Mouse (Mus musculus): ENCODE measurements around the gene Hexim2. TPM values are rescaled to one million over a fixed set of nuclear protein-coding genes. Genes with fewer than 3 reads are reported as not detected.

The Hexim2 gene
- total RNA-seq, 1 experiment from 2014 or later, result 1.5 TPM

DNA sequence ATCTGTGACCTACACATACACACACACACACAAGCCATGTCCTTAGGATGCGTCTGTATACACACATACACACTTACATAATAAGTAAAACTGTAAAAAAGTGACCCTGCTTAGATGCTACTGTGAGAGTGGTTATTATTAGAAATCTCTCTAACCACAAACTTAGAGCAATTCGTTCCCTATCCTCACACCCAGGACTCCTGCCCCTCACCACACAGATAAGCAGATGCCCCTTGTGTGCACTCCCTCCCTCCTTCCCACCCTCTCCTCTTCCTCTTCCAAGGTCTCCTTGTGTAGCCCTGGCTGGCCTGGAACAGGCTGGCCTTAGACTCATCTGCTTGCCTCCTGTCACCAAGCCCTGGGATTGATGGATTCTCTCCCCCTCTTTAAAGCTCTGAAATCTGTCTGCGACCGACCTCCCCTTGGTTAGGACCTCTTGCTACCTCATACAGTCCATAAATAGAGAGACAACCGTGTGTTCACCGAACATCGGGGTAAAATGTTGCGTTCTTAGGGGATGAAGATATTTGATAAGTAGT, 3.9 kb downstream of the Hexim2 start:
- ATAC-seq (ENCODE audit: extremely low read depth, insufficient number of reproducible peaks, low FRiP score, poor library complexity, severe bottlenecking), result no peak

DNA sequence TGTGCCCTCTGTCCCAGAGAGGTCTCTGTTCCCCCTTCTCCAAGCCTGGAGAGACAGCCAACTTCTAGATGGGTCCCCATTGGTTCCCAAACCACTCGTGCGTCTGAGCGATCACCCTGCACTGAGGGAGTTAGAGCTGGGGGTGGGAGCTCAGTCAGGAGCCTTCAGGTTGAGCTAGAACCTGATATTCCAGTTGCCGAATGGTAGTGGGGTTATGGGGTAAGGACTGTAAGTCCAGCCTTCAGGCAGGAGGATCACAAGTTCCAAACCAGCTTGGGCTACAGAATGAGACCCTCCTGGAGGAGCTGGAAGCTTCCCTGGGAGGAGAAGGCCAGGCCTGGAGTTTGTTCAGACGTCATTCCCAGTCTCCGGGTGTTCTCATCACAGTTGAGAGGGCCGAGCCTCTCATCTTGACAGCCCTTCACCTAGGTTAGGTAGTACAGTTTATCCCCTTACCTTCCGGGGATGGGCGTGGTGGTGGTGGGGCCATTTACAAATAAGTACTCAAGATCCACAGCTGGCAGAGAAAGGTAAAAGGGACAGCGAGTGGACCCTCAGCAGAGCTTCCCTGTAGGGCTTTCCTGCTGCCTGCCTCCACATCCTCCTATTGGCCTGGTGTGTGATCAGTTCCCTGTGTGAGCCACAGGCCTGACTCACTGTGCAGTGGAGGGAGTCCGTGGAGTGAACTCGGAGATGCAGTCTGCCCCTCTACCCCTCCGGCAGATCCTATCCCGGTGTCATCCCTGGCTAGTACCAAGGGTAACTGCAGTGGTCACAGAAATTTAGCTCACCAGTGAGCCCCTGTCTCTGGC, 7.9 kb downstream of the Hexim2 start:
- no peak for ATAC-seq (ENCODE audit: extremely low read depth, insufficient number of reproducible peaks, low FRiP score, poor library complexity, severe bottlenecking)

DNA sequence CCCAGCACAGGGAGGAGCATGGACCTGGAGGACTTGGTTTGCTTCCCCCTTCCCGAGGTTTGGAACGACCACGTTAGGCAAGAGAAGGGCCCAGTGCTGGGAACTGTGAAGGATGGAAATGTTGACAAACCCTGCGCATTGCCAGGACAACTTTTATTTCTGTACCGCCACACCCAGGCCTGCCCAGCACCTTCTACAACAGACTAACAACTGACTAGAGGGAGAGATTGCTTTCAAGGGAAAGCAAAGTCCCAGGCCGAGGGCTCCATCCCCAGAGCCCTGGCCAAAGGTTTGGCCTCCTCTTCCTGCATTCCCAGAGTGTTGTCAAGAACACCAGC, 8.5 kb downstream of the Hexim2 start:
- ATAC-seq (ENCODE audit: extremely low read depth, insufficient number of reproducible peaks, low FRiP score, poor library complexity, severe bottlenecking), result no peak

- ATAC-seq (ENCODE audit: extremely low read depth, insufficient number of reproducible peaks, low FRiP score, poor library complexity, severe bottlenecking), result no peak
Measured at GRCm38 (mm10) chr11:103141101-103141943, 9.1 kb downstream of the Hexim2 start.

- no peak for ATAC-seq (ENCODE audit: extremely low read depth, insufficient number of reproducible peaks, low FRiP score, poor library complexity, severe bottlenecking)
Measured at GRCm38 (mm10) chr11:103141944-103142255, 9.7 kb downstream of the Hexim2 start.

DNA sequence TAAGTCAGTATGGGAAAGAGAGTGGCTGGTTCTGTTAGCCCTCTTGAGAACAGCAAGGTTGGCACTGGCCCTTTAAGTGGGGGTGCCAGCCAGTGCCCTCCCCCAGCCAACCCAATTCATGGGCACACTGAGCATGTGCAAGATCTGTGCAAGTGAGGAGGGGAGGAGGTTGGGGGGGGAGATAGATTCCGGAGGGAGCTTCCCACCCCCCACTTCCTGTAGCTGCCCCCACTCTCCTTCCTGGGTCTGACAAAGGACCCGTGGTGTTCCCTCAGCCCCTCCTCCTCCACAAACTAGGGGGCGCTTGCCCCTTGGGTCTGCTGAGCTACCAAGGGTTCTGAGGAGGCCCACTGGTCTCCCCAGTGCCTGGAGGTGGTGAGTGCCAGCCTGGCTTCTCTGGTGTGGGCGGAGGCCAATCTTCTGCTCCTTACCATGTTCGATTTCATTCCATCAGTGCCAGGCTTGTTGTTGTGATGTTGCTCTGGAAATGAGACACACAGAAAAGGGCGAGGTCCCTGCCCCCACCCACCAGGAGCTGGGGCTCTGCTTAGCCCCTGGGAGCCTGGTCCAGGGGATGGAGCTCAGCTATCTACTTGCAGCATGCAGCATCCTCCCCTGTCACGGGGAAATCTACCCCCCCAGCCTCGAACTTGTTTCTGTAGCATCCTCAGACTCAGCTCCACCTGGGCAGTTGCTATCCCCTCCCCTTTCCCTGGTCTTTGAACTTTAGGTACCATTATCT, 10.4 kb downstream of the Hexim2 start:
- peak; percentile 36; the same call in 1 of the 2 replicates for ATAC-seq (ENCODE audit: extremely low read depth, insufficient number of reproducible peaks, low FRiP score, poor library complexity, severe bottlenecking)

DNA sequence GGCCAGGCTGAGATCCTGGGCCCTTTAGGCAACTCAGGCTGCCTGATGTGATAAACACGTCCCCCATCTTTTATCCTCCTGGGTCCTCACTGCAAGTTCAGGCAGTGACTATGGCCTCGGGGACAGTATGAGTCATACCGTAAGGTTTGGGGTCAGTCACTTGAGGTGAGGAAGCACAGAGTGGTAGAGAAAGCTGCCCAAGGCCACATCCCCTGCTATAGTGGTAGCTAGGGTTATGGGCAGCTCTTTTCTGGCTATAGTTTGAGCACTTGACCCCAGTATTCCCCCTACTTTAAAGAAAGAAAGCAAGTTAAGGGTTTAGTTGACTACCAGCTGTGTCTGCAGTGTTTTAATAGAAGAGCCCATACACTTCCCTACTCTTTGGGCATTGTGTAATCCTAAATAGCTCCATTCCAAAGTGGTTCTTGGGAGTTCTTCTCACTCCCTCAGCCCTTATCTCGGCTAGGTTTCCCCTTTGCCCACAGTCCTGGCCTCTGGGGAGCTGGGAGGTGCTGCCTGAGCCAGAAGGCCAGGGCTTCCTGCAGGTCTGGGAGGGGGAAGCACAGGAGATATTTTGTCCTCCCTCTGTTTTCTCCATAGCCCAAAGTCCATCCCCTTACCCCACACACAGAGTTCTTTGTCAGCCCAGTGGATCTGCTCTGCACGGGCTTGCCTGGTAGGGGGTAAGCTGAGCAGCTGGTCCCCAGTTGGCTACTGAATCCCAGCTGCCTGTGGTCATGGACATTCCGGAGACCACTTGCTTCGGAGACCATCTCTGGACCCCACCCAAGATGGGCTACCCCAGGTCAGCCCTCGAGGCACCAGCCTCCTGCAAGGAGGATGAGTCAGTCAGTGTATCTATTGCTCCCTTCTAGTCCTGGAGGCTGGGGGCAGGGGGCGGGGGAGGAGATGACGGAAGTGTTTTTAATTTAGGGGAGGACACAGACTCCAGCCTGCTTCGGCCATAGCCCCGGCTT, 12.4 kb downstream of the Hexim2 start:
- no peak for ATAC-seq (ENCODE audit: extremely low read depth, insufficient number of reproducible peaks, low FRiP score, poor library complexity, severe bottlenecking)

GRCm38 (mm10) chr11:103146386-103146785, 14.2 kb downstream of the Hexim2 start:
- no peak for ATAC-seq (ENCODE audit: extremely low read depth, insufficient number of reproducible peaks, low FRiP score, poor library complexity, severe bottlenecking)

GRCm38 (mm10) chr11:103147766-103148165, 15.5 kb downstream of the Hexim2 start:
- ATAC-seq (ENCODE audit: extremely low read depth, insufficient number of reproducible peaks, low FRiP score, poor library complexity, severe bottlenecking), result no peak

DNA sequence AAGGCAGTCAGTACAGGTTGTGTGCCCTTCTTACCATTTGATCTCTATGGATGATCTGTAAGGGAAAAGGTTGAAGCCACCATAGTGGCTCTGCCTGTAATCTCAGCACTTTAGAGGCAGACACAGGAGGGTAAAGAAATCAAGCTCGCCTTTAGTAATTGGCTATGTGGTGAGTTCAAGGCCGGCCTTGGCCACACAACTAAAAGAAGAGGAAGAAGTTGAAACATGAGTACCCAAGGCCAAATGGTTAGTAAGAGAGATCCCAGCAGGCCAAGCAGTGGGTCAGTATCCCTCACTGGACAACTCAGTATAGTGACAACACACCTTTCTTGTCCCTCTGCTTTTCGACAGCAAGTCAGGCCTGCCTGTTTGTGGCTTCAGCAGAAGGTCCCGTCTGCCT, 17.5 kb downstream of the Hexim2 start:
- ATAC-seq (ENCODE audit: extremely low read depth, insufficient number of reproducible peaks, low FRiP score, poor library complexity, severe bottlenecking), result no peak

GRCm38 (mm10) chr11:103158621-103159478, 26.6 kb downstream of the Hexim2 start:
- ATAC-seq (ENCODE audit: extremely low read depth, insufficient number of reproducible peaks, low FRiP score, poor library complexity, severe bottlenecking), result peak; percentile 93

- no peak for ATAC-seq (ENCODE audit: extremely low read depth, insufficient number of reproducible peaks, low FRiP score, poor library complexity, severe bottlenecking)
Measured at GRCm38 (mm10) chr11:103160738-103161137, 28.5 kb downstream of the Hexim2 start.

DNA sequence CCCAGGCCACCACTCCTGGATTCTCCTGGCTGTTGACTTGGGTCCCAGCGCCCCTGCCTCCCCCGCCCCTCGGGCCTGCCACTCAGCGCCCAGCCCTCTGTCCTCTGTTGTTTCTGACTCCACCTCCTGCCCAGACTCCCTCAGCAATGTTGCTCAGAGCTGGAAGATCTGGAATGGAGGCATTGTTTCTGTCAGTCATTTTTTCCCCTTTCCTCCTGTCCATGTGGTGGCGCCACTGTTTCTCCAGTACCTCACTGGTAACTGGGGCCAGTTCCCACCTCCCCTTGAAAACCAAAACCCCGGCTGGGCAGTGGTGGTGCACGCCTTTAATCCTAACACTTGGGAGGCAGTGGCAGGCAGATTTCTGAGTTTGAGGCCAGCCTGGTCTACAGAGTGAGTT, 29.2 kb downstream of the Hexim2 start:
- no peak for ATAC-seq (ENCODE audit: extremely low read depth, insufficient number of reproducible peaks, low FRiP score, poor library complexity, severe bottlenecking)

DNA sequence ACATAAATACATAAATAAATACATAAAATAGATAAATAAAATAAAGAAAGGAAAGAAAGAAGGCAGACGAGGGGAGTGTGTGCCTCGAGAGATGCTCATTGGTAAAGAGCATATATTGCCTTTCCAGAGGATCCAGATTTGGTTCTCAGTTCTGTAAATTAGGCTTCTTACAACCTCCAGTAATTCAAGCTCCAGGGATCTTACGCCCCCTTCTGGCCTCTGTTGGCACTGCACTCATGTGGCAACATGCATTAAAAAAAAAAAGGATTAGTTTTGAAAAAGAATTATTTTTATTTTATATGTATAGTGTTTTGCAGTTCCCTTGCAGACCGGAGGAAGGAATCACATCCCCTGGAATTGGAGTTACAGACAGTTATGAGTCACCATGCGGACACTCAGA, 29.9 kb downstream of the Hexim2 start:
- ATAC-seq (ENCODE audit: extremely low read depth, insufficient number of reproducible peaks, low FRiP score, poor library complexity, severe bottlenecking), result no peak

DNA sequence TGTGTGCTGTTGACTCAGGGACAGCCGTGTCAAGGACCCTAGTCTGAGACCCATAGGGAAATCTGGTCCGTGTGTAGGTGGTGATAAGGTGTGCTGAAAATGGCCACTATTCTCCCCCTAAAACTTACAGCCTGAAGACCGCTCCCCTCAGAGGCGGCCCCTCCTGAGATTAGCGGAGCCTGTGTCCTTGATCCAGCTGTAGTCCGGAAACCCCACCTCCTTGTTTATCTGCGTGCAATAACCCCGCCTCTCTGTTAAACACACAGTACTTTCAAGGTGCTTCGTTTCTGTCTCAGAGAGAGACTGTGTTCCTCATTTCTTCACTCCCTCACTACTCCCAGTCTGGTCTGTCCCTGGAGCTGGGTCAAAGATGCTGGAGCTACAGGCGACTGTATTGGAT, 32.2 kb downstream of the Hexim2 start:
- ATAC-seq (ENCODE audit: extremely low read depth, insufficient number of reproducible peaks, low FRiP score, poor library complexity, severe bottlenecking), result no peak

GRCm38 (mm10) chr11:103168690-103169390, 36.6 kb downstream of the Hexim2 start:
- ATAC-seq (ENCODE audit: extremely low read depth, insufficient number of reproducible peaks, low FRiP score, poor library complexity, severe bottlenecking), result peak; percentile 72

DNA sequence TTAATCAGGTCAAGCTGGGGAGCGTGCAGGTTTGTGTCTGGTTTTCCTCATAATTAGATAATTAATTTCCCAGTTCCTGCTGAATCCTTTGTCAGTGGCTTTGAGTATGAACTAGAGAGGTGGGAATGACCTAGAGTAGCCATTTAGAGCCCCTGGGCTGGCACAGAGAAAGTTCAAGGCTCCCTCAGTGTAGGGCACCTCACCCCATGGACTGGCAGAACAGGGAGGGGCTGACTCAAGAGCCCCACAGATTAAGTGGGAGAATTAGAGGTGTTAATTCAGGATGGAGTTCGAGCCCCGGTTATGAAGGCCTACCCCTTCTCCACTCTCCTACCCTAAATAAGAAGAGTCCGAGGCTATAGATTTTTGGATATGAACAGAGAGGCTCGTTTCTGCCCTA, 37.4 kb downstream of the Hexim2 start:
- ATAC-seq (ENCODE audit: extremely low read depth, insufficient number of reproducible peaks, low FRiP score, poor library complexity, severe bottlenecking), result no peak
